Mouse (Mus musculus) thymus, postnatal 0 days (tissue): ENCODE measurements around the gene Cd300lg. TPM values are rescaled to one million over a fixed set of nuclear protein-coding genes. Genes with fewer than 3 reads are reported as not detected.
A peak's percentile ranks its signal among the peaks of the same experiment; 100 is the strongest.

Source experiments
- DNase-seq: peaks from one replicate; pipeline ENCODE4 v3.0.0-alpha.2; 2015; ENCODE audit warnings: low spot score
- polyA plus RNA-seq: library from polyadenylated mRNA; unstranded; fragments of >200 nt; fragmentation: Nextera tagmentation; extraction: Ambion mirVana; gene quantifications from 2 replicates; pipeline ENCODE4 v1.2.1, GENCODE M21; 2015

The Cd300lg gene
- polyA plus RNA-seq, 1 experiment from 2014 or later = 8.0 TPM

GRCm38 (mm10) chr11:102025991-102026660 is 15.2 kb upstream of the Cd300lg start:
- no peak for DNase-seq

- peak; percentile 16 for DNase-seq
Measured at GRCm38 (mm10) chr11:102026694-102027360, 14.5 kb upstream of the Cd300lg start.

GRCm38 (mm10) chr11:102027361-102028017 is 13.8 kb upstream of the Cd300lg start:
- DNase-seq = no peak

GRCm38 (mm10) chr11:102028087-102028816 is 13.1 kb upstream of the Cd300lg start, which contains the start of gene Mpp3:
Gene Mpp3, minus strand, starts transcription at chr11:102028461.
- no peak for DNase-seq

GRCm38 (mm10) chr11:102029304-102029703 is 12.0 kb upstream of the Cd300lg start:
- no peak for DNase-seq

- no peak for DNase-seq
Measured at GRCm38 (mm10) chr11:102029966-102030365, 11.3 kb upstream of the Cd300lg start.

- no peak for DNase-seq
Measured at GRCm38 (mm10) chr11:102031149-102031548, 10.2 kb upstream of the Cd300lg start.

GRCm38 (mm10) chr11:102033055-102033591 is 8.2 kb upstream of the Cd300lg start:
- no peak for DNase-seq

GRCm38 (mm10) chr11:102034887-102035286 is 6.4 kb upstream of the Cd300lg start:
- no peak for DNase-seq

- DNase-seq = no peak
Measured at GRCm38 (mm10) chr11:102035456-102035960, 5.8 kb upstream of the Cd300lg start.

- no peak for DNase-seq
Measured at GRCm38 (mm10) chr11:102036336-102036735, 5.0 kb upstream of the Cd300lg start.

- no peak for DNase-seq
Measured at GRCm38 (mm10) chr11:102037789-102038188, 3.5 kb upstream of the Cd300lg start.

- no peak for DNase-seq
Measured at GRCm38 (mm10) chr11:102039487-102040137, 1.7 kb upstream of the Cd300lg start.

GRCm38 (mm10) chr11:102040138-102040524 is 1.2 kb upstream of the Cd300lg start:
- DNase-seq = peak; percentile 49

- DNase-seq = no peak
Measured at GRCm38 (mm10) chr11:102040646-102041045, 663 bp upstream of the Cd300lg start.

- no peak for DNase-seq
Measured at GRCm38 (mm10) chr11:102042971-102043370, 1.7 kb downstream of the Cd300lg start.

- no peak for DNase-seq
Measured at GRCm38 (mm10) chr11:102043381-102043780, 2.1 kb downstream of the Cd300lg start.

- DNase-seq = no peak
Measured at GRCm38 (mm10) chr11:102044691-102045212, 3.4 kb downstream of the Cd300lg start.

GRCm38 (mm10) chr11:102046607-102047006 is 5.3 kb downstream of the Cd300lg start:
- no peak for DNase-seq

- no peak for DNase-seq
Measured at GRCm38 (mm10) chr11:102049875-102050482, 8.7 kb downstream of the Cd300lg start.
